Mouse (Mus musculus) gastrocnemius, adult 2 months (tissue): ENCODE measurements at regions not wholly inside any gene's neighbourhood (a gene's known extent, or its start where the extent isn't known, plus 50 kb on each side); places are given as distances from the start of the nearest gene placed in this dataset.

Experiments
- DNase-seq: peaks from one replicate; pipeline ENCODE4 v3.0.0; 2022
- H3K27ac ChIP-seq: fragments of 200-600 bp; 2 replicates; pipeline ENCODE4 v1.8.1; 2022; ENCODE audit warnings: mild to moderate bottlenecking
- H3K4me3 ChIP-seq: fragments of 200-600 bp; 2 replicates; pipeline ENCODE4 v1.8.1; 2022; ENCODE audit warnings: mild to moderate bottlenecking, moderate library complexity
- CTCF ChIP-seq: fragments of 200-600 bp; IDR thresholded peaks from 2 replicates; pipeline ENCODE4 v1.8.1; 2022; ENCODE audit warnings: antibody characterized with exemption, mild to moderate bottlenecking, moderate library complexity
- intact Hi-C: fragments of 180-260 bp; cut with DNase I; formaldehyde crosslinking; loops from one replicate; pipeline ENCODE4 v1.15.1; 2025

GRCm38 (mm10) chr12:12746852-12747454 is 194.8 kb downstream of the Mycn start:
- Histone ChIP-seq H3K4me3 (no peak overlapping the region), H3K27ac (no peak overlapping the region)
- no peak for DNase-seq
- intact Hi-C loops, result no loop called here
- no peak for TF ChIP-seq CTCF

DNA sequence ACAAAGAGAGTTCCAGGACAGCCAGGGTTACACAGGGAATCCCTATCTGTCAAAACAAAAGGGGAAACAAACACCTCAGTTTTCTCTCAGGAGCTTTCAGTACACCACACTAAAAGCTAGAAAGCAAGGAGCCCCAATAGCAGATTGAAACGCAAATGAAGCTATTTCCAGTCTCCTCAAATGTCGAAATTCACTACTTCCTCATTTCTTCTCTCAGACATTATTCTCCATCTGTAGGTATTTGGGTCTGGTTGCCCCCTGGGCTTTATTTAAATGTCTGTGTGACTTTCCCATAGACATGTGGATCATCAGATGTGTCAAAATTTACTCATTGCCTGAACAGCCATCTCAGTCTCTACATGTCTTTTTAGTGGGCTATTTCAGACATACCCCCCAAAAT is 197.2 kb downstream of the Mycn start:
- no peak for TF ChIP-seq CTCF
- DNase-seq, result no peak
- Histone ChIP-seq H3K27ac (no peak overlapping the region), H3K4me3 (no peak overlapping the region)
- intact Hi-C loops, result no loop called here

DNA sequence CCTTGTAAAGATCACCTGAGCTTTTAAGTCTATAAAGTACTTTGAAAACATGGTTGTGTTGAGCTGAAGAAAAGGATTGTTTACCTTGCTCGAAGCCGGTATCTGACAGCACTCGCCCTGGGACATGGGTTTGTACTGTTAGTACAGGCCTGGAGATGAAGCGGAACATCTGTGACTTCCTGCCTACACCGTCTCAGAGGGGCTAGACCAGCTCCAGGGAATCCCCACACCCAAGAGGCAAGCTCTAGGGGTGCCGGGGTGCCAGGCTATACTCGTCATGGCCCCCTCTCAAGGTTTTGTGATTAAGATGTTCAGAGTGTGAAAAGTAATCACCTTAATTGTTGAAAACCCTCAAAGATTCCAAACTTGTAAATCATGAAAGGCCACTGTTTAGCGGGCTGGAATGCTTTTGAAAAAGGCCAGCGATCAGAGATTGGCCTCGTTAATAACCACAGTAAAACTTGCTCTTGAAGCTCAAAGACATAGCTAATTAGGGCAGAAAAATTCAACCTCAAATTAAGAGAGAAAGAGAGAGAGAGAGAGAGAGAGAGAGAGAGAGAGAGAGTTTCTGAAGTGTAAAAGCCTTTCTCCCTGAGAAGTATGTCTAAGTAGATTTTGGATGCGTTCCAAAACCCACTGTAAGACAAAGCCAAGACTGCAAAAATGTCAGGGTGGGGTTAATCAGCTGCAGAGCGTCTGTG is 202.9 kb downstream of the Mycn start:
- DNase-seq, result no peak
- TF ChIP-seq CTCF, result no peak
- H3K4me3 ChIP-seq, result no peak overlapping the region
- intact Hi-C loops, result no loop called here
- no peak overlapping the region for H3K27ac ChIP-seq

- DNase-seq, result no peak
- no peak overlapping the region for H3K27ac ChIP-seq
- no peak overlapping the region for H3K4me3 ChIP-seq
- intact Hi-C loops, result no loop called here
- no peak for TF ChIP-seq CTCF
Observed at GRCm38 (mm10) chr12:12725797-12726196, 215.9 kb downstream of the Mycn start.

DNA sequence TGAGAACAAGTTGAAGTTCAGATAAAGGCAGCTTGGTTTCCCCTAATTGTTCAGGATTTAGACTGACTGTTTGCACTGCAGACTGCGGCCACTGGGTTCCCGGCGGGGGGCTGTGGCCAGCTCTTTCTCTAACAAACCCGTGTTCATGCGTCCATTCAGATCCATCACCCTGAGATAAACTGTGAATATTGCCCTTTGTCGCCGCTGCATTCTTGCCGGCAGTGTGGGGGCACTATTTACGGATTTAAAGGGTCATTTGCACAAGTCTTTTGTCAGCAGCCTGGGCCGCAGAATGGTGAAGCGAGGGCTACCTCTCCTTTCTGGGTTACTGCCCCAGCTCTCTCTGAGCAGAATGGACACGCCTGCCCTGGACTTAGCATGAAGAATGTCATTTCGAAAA is 216.6 kb downstream of the Mycn start:
- TF ChIP-seq CTCF, result no peak
- H3K27ac ChIP-seq, result no peak overlapping the region
- H3K4me3 ChIP-seq, result no peak overlapping the region
- intact Hi-C loops, result no loop called here
- no peak for DNase-seq

- intact Hi-C loops, result no loop called here
- TF ChIP-seq CTCF, result no peak
- DNase-seq, result no peak
- no peak overlapping the region for H3K27ac ChIP-seq
- H3K4me3 ChIP-seq, result no peak overlapping the region
Observed at GRCm38 (mm10) chr12:12723724-12724487, 217.8 kb downstream of the Mycn start.

- no peak for TF ChIP-seq CTCF
- no peak for DNase-seq
- intact Hi-C loops, result no loop called here
- no peak overlapping the region for H3K4me3 ChIP-seq
- no peak overlapping the region for H3K27ac ChIP-seq
Observed at GRCm38 (mm10) chr12:12722982-12723661, 218.6 kb downstream of the Mycn start.

GRCm38 (mm10) chr12:12716691-12717090 is 225.0 kb downstream of the Mycn start:
- no peak for DNase-seq
- intact Hi-C loops, result no loop called here

GRCm38 (mm10) chr12:12715956-12716669 is 225.6 kb downstream of the Mycn start:
- intact Hi-C loops, result no loop called here
- H3K4me3 ChIP-seq, result no peak overlapping the region
- TF ChIP-seq CTCF, result no peak
- no peak overlapping the region for H3K27ac ChIP-seq
- DNase-seq, result no peak

More at GRCm38 (mm10) chr12:12716691-12717090, 225.0 kb downstream of the Mycn start:
- no peak overlapping the region for H3K27ac ChIP-seq
- no peak overlapping the region for H3K4me3 ChIP-seq
- TF ChIP-seq CTCF, result no peak

DNA sequence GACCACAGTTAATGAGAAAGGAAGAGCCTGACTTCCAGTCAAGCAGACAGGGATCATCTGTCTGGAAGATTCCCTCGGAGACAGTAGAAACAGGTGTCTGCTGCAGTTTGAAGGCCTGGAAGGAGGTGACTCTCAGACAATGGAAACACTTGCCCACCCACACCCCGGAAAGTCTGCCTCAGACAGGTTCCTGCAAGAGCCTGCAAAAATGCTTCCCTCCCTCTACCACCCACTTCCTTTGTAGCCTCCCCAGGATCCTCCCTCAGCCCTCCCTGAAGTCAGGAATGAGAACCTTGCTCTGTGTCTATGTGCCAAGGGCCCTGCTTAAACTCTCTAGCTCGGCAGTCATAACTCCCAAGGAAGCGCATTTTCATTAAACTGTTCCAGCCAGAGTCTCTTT is 226.2 kb downstream of the Mycn start:
- DNase-seq, result no peak
- H3K27ac ChIP-seq, result no peak overlapping the region
- no peak for TF ChIP-seq CTCF
- no peak overlapping the region for H3K4me3 ChIP-seq
- intact Hi-C loops, result no loop called here

- no peak overlapping the region for H3K27ac ChIP-seq
- DNase-seq, result no peak
- no peak overlapping the region for H3K4me3 ChIP-seq
- no peak for TF ChIP-seq CTCF
- intact Hi-C loops, result no loop called here
Observed at GRCm38 (mm10) chr12:12710184-12710609, 231.5 kb downstream of the Mycn start.

DNA sequence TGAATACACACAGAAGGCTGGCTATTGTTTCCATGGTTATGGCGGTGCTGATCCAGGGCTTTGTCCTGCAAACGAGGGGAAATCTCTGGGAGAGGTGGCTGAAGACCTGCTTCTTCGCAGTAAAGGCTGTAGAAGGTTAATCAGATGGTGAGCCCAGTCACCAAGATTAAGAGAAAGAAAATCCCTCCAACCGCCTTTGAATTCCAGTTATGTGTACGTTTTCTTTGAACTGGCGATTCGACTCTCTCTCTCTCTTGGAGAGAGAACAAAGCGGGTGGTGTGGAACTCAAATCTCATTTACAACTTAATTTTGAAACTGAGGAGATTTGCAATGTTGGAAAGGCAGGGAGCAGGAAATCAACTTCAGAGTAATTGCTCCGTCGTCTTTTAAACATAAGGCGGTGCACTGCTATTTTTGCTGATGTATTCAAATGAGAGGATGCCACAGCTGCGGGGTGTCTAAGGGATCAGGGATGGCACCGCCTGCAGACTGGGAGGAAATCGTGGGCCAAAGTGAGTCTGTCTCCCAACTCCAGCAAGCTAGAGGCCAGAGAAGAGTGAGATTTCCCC is 232.7 kb downstream of the Mycn start:
- TF ChIP-seq CTCF, result no peak
- intact Hi-C loops, result no loop called here
- no peak overlapping the region for H3K27ac ChIP-seq

More for the DNA sequence above, 232.7 kb downstream of the Mycn start:
- DNase-seq, result no peak
- H3K4me3 ChIP-seq, result no peak overlapping the region
